ENCODE assay signal across 14 mouse cellular contexts in the genomic region with DNA sequence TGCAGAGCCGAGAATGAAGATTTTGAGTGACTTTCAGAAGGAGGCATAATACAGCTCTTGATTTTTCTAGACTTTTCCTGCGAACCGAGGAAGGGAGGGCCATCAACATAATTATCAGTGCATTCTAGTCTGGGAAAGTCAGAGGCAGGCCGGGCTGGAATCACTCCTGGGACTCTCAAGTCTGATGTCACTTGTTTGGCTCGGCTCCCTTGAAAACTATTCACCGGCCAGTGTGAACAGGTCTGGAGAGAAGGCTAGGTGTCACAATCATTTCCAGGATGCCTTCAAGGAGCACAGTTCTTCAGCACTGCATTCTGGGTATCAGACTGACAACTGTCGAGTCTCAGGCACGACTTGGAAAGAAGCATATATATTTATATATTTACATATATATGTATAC. TPM values are rescaled to one million over a fixed set of nuclear protein-coding genes. Genes with fewer than 3 reads are reported as not detected.
DNase-seq lines count a peak whose midpoint lies in the region; ATAC-seq and TF ChIP-seq lines count a peak whose summit lies in the region.
"Had no signal": no experiment of that assay in that cellular context is flagged by ENCODE, and none has a peak within 500 bp of the region (broad histone marks: within the 10 kb centered on the region; RNA-seq: fewer than 3 reads in every experiment).

No protein-coding gene starts in this region.

- intact Hi-C loops in heart, postnatal 36 days (cut with DNase I) = no loop called here

- no peak for TF ChIP-seq POLR2A in kidney, adult 2 months (IDR thresholded peaks at IDR 0.05; ENCODE audit: low read depth, low read length)

- WGBS in kidney, adult 2 months = 63% methylated on average over 8 of the region's 8 CpGs
- WGBS in heart, embryonic 10.5 days = 37% methylated on average over 8 of the region's 8 CpGs
- WGBS in intestine, embryonic 16.5 days = 59% methylated on average over 8 of the region's 8 CpGs
- 64% methylated on average over 8 of the region's 8 CpGs for WGBS in liver, embryonic 12.5 days (ENCODE audit: insufficient replicate concordance)

- no peak overlapping the region for H3K9ac ChIP-seq in intestine, embryonic 16.5 days (ENCODE audit: low read depth, low read length)
- no peak overlapping the region for H3K9ac ChIP-seq in liver, embryonic 12.5 days
- H3K9ac ChIP-seq: kidney, embryonic 15.5 days; lung, embryonic 15.5 days had no signal

- H3K4me1 ChIP-seq in kidney, adult 2 months (ENCODE audit: control insufficient read depth, insufficient read depth, low read length) = no peaks in the 10 kb centered on the region
- peaks cover 11% of the 10 kb centered on the region; the same call in 1 of the 2 replicates for H3K4me1 ChIP-seq in heart, embryonic 10.5 days
- H3K4me1 ChIP-seq in intestine, embryonic 16.5 days (ENCODE audit: control insufficient read depth, insufficient read depth, low read length) = no peaks in the 10 kb centered on the region
- H3K4me1 ChIP-seq in liver, embryonic 12.5 days = no peaks in the 10 kb centered on the region
- H3K4me1 ChIP-seq: kidney, embryonic 15.5 days; lung, embryonic 15.5 days had no signal

- no peak overlapping the region for H3K27ac ChIP-seq in kidney, adult 2 months (ENCODE audit: insufficient read depth, low read depth, low read length)
- 0 out of 2 replicates have a peak overlapping the region, but pooled peaks have one; percentile 23 for H3K27ac ChIP-seq in heart, embryonic 10.5 days
- H3K27ac ChIP-seq in intestine, embryonic 16.5 days (ENCODE audit: low read length) = no peak overlapping the region
- H3K27ac ChIP-seq in liver, embryonic 12.5 days = no peak overlapping the region
- H3K27ac ChIP-seq: kidney, embryonic 15.5 days; lung, embryonic 15.5 days had no signal

- H3K4me2 ChIP-seq in intestine, embryonic 16.5 days (ENCODE audit: low read depth, low read length) = no peak overlapping the region
- H3K4me2 ChIP-seq in liver, embryonic 12.5 days = no peak overlapping the region
- H3K4me2 ChIP-seq: kidney, embryonic 15.5 days; lung, embryonic 15.5 days had no signal

- H3K4me3 ChIP-seq in kidney, adult 2 months (ENCODE audit: insufficient read depth, low read depth, low read length) = no peak overlapping the region
- no peak overlapping the region for H3K4me3 ChIP-seq in heart, embryonic 10.5 days
- H3K4me3 ChIP-seq in intestine, embryonic 16.5 days (ENCODE audit: low read length) = no peak overlapping the region
- H3K4me3 ChIP-seq in liver, embryonic 12.5 days = no peak overlapping the region
- H3K4me3 ChIP-seq: erythroblast, embryonic 14.5 days; kidney, embryonic 15.5 days; lung, embryonic 15.5 days had no signal

- H3K27me3 ChIP-seq in kidney, adult 2 months (replicated peaks; ENCODE audit: control insufficient read depth, insufficient read depth, low read length) = no peaks in the 10 kb centered on the region
- no peaks in the 10 kb centered on the region for H3K27me3 ChIP-seq in heart, embryonic 10.5 days (ENCODE audit: insufficient read depth, poor library complexity, severe bottlenecking)
- no peaks in the 10 kb centered on the region for H3K27me3 ChIP-seq in intestine, embryonic 16.5 days (replicated peaks; ENCODE audit: control insufficient read depth, insufficient read depth, low read length)
- H3K27me3 ChIP-seq in liver, embryonic 12.5 days (replicated peaks) = no peaks in the 10 kb centered on the region
- H3K27me3 ChIP-seq: kidney, embryonic 15.5 days; lung, embryonic 15.5 days had no signal

- ATAC-seq in intestine, embryonic 16.5 days = no peak
- ATAC-seq in liver, embryonic 12.5 days = no peak

- H3K36me3 ChIP-seq in kidney, adult 2 months (ENCODE audit: control insufficient read depth, insufficient read depth, low read length) = no peaks in the 10 kb centered on the region
- H3K36me3 ChIP-seq in heart, embryonic 10.5 days = no peaks in the 10 kb centered on the region
- no peaks in the 10 kb centered on the region for H3K36me3 ChIP-seq in intestine, embryonic 16.5 days (ENCODE audit: control insufficient read depth, insufficient read depth, low read length)
- no peaks in the 10 kb centered on the region for H3K36me3 ChIP-seq in liver, embryonic 12.5 days
- H3K36me3 ChIP-seq: kidney, embryonic 15.5 days; lung, embryonic 15.5 days had no signal

- DNase-seq in kidney, adult 2 months = peak; percentile 9
- DNase-seq in kidney, postnatal 10 days = no peak
- DNase-seq in adipocyte (ENCODE audit: low spot score) = peak; percentile 79
- DNase-seq in heart, embryonic 10.5 days (ENCODE audit: low spot score) = peak; percentile 80
- peak; percentile 53 to 55 for DNase-seq in heart, postnatal 36 days
- DNase-seq in spleen, postnatal 10 days (ENCODE audit: low spot score in 2 of 2) = no peak
- DNase-seq: cerebellum, adult 11-12 months; midbrain, embryonic 14.5 days; retina, postnatal 1 day had no signal

- no peaks in the 10 kb centered on the region for H3K9me3 ChIP-seq in heart, embryonic 10.5 days
- H3K9me3 ChIP-seq in intestine, embryonic 16.5 days (ENCODE audit: control insufficient read depth, low read length) = no peaks in the 10 kb centered on the region
- H3K9me3 ChIP-seq in liver, embryonic 12.5 days (replicated peaks) = no peaks in the 10 kb centered on the region
- H3K9me3 ChIP-seq: kidney, embryonic 15.5 days; lung, embryonic 15.5 days had no signal

- TF ChIP-seq CTCF in kidney, adult 2 months (conservative IDR thresholded peaks at IDR 0.05; ENCODE audit: insufficient read depth, insufficient read length, low read depth, low read length) = no peak

RNA-seq across cellular contexts. Expression of a gene that starts 20.9 kb away (rescaled TPM):
- 1.8 TPM in 2 replicates for polyA plus RNA-seq in kidney, adult 2 months (2012; rRNA removed)
- polyA plus RNA-seq in heart, embryonic 10.5 days (2016; fragmentation: Nextera tagmentation; extraction: Ambion mirVana) = 3.8 and 7.4 TPM in 2 replicates
- 10 to 100 TPM; 18.9 to 28.6 TPM for total RNA-seq in heart, postnatal 36 days (2021)
- polyA plus RNA-seq in intestine, embryonic 16.5 days (2015; fragmentation: Nextera tagmentation; extraction: Ambion mirVana) = 0.77 and 0.83 TPM in 2 replicates
- polyA plus RNA-seq in liver, embryonic 12.5 days (2016; fragmentation: Nextera tagmentation; extraction: Ambion mirVana) = 0.11 and 0.15 TPM in 2 replicates

RNA-seq across cellular contexts. Expression of a gene that starts 45.2 kb away (rescaled TPM):
- 2.4 and 2.9 TPM in 2 replicates for polyA plus RNA-seq in kidney, adult 2 months (2012; rRNA removed)
- polyA plus RNA-seq in heart, embryonic 10.5 days (2016; fragmentation: Nextera tagmentation; extraction: Ambion mirVana) = 26.6 and 46.8 TPM in 2 replicates
- total RNA-seq in heart, postnatal 36 days (2021) = 100 to 1,000 TPM; 131 to 132 TPM
- polyA plus RNA-seq in intestine, embryonic 16.5 days (2015; fragmentation: Nextera tagmentation; extraction: Ambion mirVana) = 6.1 and 6.6 TPM in 2 replicates
- 1.0 and 1.7 TPM in 2 replicates for polyA plus RNA-seq in liver, embryonic 12.5 days (2016; fragmentation: Nextera tagmentation; extraction: Ambion mirVana)
- polyA plus RNA-seq: erythroblast, embryonic 14.5 days had no signal

Comparison
In these comparisons a context has a peak if more than half of its experiments do, and no peak if none do; other contexts are left out.
1. DNase-seq: peak in kidney, adult 2 months (single experiment), adipocyte (single experiment), heart, embryonic 10.5 days (single experiment) and heart, postnatal 36 days (2 of 2); none in kidney, postnatal 10 days (single experiment) and spleen, postnatal 10 days (0 of 2).